Mouse (Mus musculus) small intestine, adult 2 months (tissue): ENCODE results near the gene Cdc45.

Experiments
- CTCF ChIP-seq: fragments of 200-500 bp; IDR thresholded peaks from 2 replicates; pipeline ENCODE4 v1.5.1; 2012; ENCODE audit warnings: low read depth, mild to moderate bottlenecking, control low read depth, inconsistent platforms, low read length, moderate library complexity, mixed read lengths; ENCODE audit not compliant: insufficient replicate concordance, insufficient read length; ENCODE audit errors: extremely low read depth
- POLR2A ChIP-seq: fragments of 200-500 bp; IDR thresholded peaks from 2 replicates; pipeline ENCODE4 v1.6.1; 2012; ENCODE audit warnings: low read depth, mild to moderate bottlenecking, control low read depth, inconsistent platforms, low read length, moderate library complexity

DNA sequence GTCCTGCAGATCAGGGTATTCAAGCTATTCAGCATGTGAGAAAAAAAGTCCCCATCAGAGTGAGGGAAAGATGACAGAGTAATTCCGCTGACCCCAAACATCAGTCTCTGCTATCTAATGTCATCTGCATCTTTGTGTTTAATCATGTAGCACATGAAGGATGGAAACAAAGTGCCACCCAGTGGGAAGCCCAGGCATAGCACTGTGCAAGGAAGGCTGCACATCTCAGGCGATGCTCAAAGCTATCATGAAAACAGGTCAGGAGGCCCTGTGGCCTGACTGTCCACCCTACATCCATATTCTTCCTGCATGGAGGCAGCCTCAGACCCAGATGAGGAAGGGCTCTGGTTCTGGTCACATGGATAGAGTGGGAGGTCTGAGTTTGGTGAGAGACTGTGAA is 12.9 kb downstream of the Cdc45 start:
- TF ChIP-seq CTCF = peak; percentile 56; the same call in 1 of the 2 replicates
- no peak for TF ChIP-seq POLR2A
